Mouse (Mus musculus) G1E (cell line): ENCODE data around the gene Mdm2.

ENCODE experiments used
- CTCF ChIP-seq: IDR thresholded peaks from 2 replicates; pipeline ENCODE4 v1.5.1; 2012; ENCODE audit warnings: low read depth, low read length, inconsistent platforms, mixed read lengths
- GATA1 ChIP-seq: IDR thresholded peaks from 2 replicates; pipeline ENCODE4 v1.6.1; 2012; ENCODE audit warnings: borderline replicate concordance, low read length, inconsistent platforms, mixed read lengths
- GATA2 ChIP-seq: IDR thresholded peaks from 2 replicates; pipeline ENCODE4 v1.6.1; 2012; ENCODE audit warnings: low read depth, low read length, inconsistent platforms, borderline replicate concordance
- TAL1 ChIP-seq: conservative IDR thresholded peaks from 2 replicates; pipeline ENCODE4 v1.6.1; 2012; ENCODE audit warnings: low read depth, low read length, inconsistent platforms, mixed read lengths

- no peak for TF ChIP-seq CTCF
- no peak for TF ChIP-seq GATA1
- TF ChIP-seq TAL1: no peak
- no peak for TF ChIP-seq GATA2
Measured at GRCm38 (mm10) chr10:117666361-117666760, 44.2 kb downstream of the Mdm2 start.
